In genomic region chr8:123345856-123346255, GRCm38 (mm10) we compare ENCODE assay signal across 28 mouse cellular contexts. TPM values are rescaled to one million over a fixed set of nuclear protein-coding genes. Genes with fewer than 3 reads are reported as not detected.
DNase-seq lines count a peak whose midpoint lies in the region; ATAC-seq and TF ChIP-seq lines count a peak whose summit lies in the region.
"Had no signal": no experiment of that assay in that cellular context is flagged by ENCODE, and none has a peak within 500 bp of the region (broad histone marks: within the 10 kb centered on the region; RNA-seq: fewer than 3 reads in every experiment).

No protein-coding gene starts in this region.

- H3K4me2 ChIP-seq in lung, embryonic 14.5 days, result no peak overlapping the region
- H3K4me2 ChIP-seq: forebrain, embryonic 13.5 days; heart, embryonic 12.5 days; heart, embryonic 15.5 days; hindbrain, embryonic 13.5 days; intestine, embryonic 15.5 days had no signal

- H3K4me1 ChIP-seq in lung, embryonic 14.5 days (ENCODE audit: insufficient read depth), result peaks cover 17% of the 10 kb centered on the region

- peak overlapping the region; percentile 30; the same call in 1 of the 2 replicates for H3K27ac ChIP-seq in lung, embryonic 14.5 days (ENCODE audit: low read depth)
- H3K27ac ChIP-seq: forebrain, embryonic 10.5 days; forebrain, embryonic 13.5 days; gastrocnemius, adult 2 months; heart, embryonic 15.5 days; hindbrain, embryonic 10.5 days; hindbrain, embryonic 13.5 days; intestine, embryonic 15.5 days had no signal

- H3K9me3 ChIP-seq in lung, embryonic 14.5 days (ENCODE audit: low read depth, low read length), result no peaks in the 10 kb centered on the region
- H3K9me3 ChIP-seq: forebrain, embryonic 10.5 days; forebrain, embryonic 13.5 days; G1E; heart, embryonic 12.5 days; heart, embryonic 15.5 days; hindbrain, embryonic 10.5 days; hindbrain, embryonic 13.5 days; intestine, embryonic 15.5 days had no signal

- TF ChIP-seq CTCF in lung, embryonic 14.5 days (IDR thresholded peaks at IDR 0.05; ENCODE audit: low read depth), result no peak

- 57% methylated on average over 6 of the region's 6 CpGs for WGBS in lung, embryonic 14.5 days

- H3K9ac ChIP-seq in lung, embryonic 14.5 days, result no peak overlapping the region
- H3K9ac ChIP-seq: forebrain, embryonic 13.5 days; heart, embryonic 12.5 days; heart, embryonic 15.5 days; hindbrain, embryonic 13.5 days; intestine, embryonic 15.5 days had no signal

- no peaks in the 10 kb centered on the region for H3K27me3 ChIP-seq in lung, embryonic 14.5 days (ENCODE audit: insufficient read depth, low read length)
- H3K27me3 ChIP-seq: CH12.LX; forebrain, embryonic 13.5 days; heart, embryonic 12.5 days; heart, embryonic 15.5 days; hindbrain, embryonic 13.5 days; intestine, embryonic 15.5 days had no signal

- no peak overlapping the region for H3K4me3 ChIP-seq in lung, embryonic 14.5 days (ENCODE audit: low read depth, low read length)
- H3K4me3 ChIP-seq: forebrain, embryonic 10.5 days; forebrain, embryonic 13.5 days; gastrocnemius, adult 2 months; heart, embryonic 12.5 days; heart, embryonic 15.5 days; hindbrain, embryonic 10.5 days; hindbrain, embryonic 13.5 days; intestine, embryonic 15.5 days had no signal

- peak; percentile 37 for DNase-seq in adrenal gland, postnatal 14 days
- DNase-seq in adrenal gland, adult 18-20 months (ENCODE audit: low spot score in 2 of 2), result no peak
- DNase-seq in lung, embryonic 14.5 days, result no peak
- DNase-seq in lung, postnatal 14 days, result no peak
- peak; percentile 84 for DNase-seq in 3T3-L1 (ENCODE audit: low read depth, low spot score)
- peak; percentile 26 for DNase-seq in adrenal gland, postnatal 25 days
- DNase-seq in gastrocnemius, postnatal 10 days, result no peak
- DNase-seq in frontal cortex, postnatal 36 days (ENCODE audit: low spot score in 2 of 2), result no peak
- DNase-seq: B cell, adult 2 months; cerebellum, adult 18-20 months; cerebellum, adult 9-10 months; cerebellum, postnatal 14 days; gastrocnemius, adult 2 months; gastrocnemius, postnatal 25 days; heart, adult 18-20 months; heart, postnatal 10 days; heart, postnatal 36 days had no signal

- no peak for ATAC-seq in lung, embryonic 14.5 days (ENCODE audit: insufficient read depth)
- ATAC-seq: forebrain, embryonic 13.5 days; forebrain, embryonic 16.5 days; hindbrain, embryonic 16.5 days; intestine, embryonic 15.5 days had no signal

- H3K36me3 ChIP-seq in lung, embryonic 14.5 days (ENCODE audit: insufficient read depth), result no peaks in the 10 kb centered on the region
- H3K36me3 ChIP-seq: forebrain, embryonic 10.5 days; G1E; heart, embryonic 12.5 days; heart, embryonic 15.5 days; intestine, embryonic 15.5 days had no signal

RNA-seq across cellular contexts. Expression of gene Spire2, which starts 13.3 kb away (rescaled TPM):
- total RNA-seq in adrenal gland, postnatal 14 days (2021), result 1.9 and 2.3 TPM in 2 replicates
- total RNA-seq in adrenal gland, adult 18-20 months (2021), result 1 to 10 TPM; 1.7 to 3.1 TPM
- 1.7 TPM in 2 replicates for polyA plus RNA-seq in lung, embryonic 14.5 days (2014; fragmentation: Nextera tagmentation; extraction: Ambion mirVana)
- 1.7 and 2.2 TPM in 2 replicates for total RNA-seq in adrenal gland, postnatal 25 days (2021)
- 1 to 10 TPM in 1 of 2 experiments, under 1 TPM in 1; 0.86 to 1.2 TPM for total RNA-seq in gastrocnemius, postnatal 10 days (2021)
- total RNA-seq: gastrocnemius, adult 2 months had no signal

RNA-seq across cellular contexts. Expression of gene Fanca, which starts 27.5 kb away (rescaled TPM):
- total RNA-seq in adrenal gland, postnatal 14 days (2021), result 6.0 and 9.4 TPM in 2 replicates
- total RNA-seq in adrenal gland, adult 18-20 months (2021), result 1 to 10 TPM; 1.2 to 4.2 TPM
- 40.0 and 41.6 TPM in 2 replicates for polyA plus RNA-seq in lung, embryonic 14.5 days (2014; fragmentation: Nextera tagmentation; extraction: Ambion mirVana)
- 6.6 and 15.5 TPM in 2 replicates for total RNA-seq in adrenal gland, postnatal 25 days (2021)
- total RNA-seq in gastrocnemius, postnatal 10 days (2021), result 1 to 10 TPM; 4.6 to 6.2 TPM
- total RNA-seq: gastrocnemius, adult 2 months had no signal

RNA-seq across cellular contexts. Expression of gene Tcf25, which starts 27.7 kb away (rescaled TPM):
- 189 and 198 TPM in 2 replicates for total RNA-seq in adrenal gland, postnatal 14 days (2021)
- total RNA-seq in adrenal gland, adult 18-20 months (2021), result 100 to 1,000 TPM; 218 to 255 TPM
- 144 and 146 TPM in 2 replicates for polyA plus RNA-seq in lung, embryonic 14.5 days (2014; fragmentation: Nextera tagmentation; extraction: Ambion mirVana)
- 203 and 237 TPM in 2 replicates for total RNA-seq in adrenal gland, postnatal 25 days (2021)
- total RNA-seq in gastrocnemius, postnatal 10 days (2021), result 100 to 1,000 TPM; 144 to 157 TPM

Comparison
In these comparisons a context has a peak if more than half of its experiments do, and no peak if none do; other contexts are left out.
1. DNase-seq: peak in adrenal gland, postnatal 14 days (single experiment), 3T3-L1 (single experiment) and adrenal gland, postnatal 25 days (single experiment); none in adrenal gland, adult 18-20 months (0 of 2), lung, embryonic 14.5 days (single experiment), lung, postnatal 14 days (single experiment), gastrocnemius, postnatal 10 days (single experiment) and frontal cortex, postnatal 36 days (0 of 2).